Mouse (Mus musculus) G1E (cell line): Measurements from ENCODE around the gene Mfsd4b1.

Experiments
- CTCF ChIP-seq: IDR thresholded peaks from 2 replicates; pipeline ENCODE4 v1.5.1; 2012; ENCODE audit warnings: low read depth, low read length, inconsistent platforms, mixed read lengths
- GATA1 ChIP-seq: IDR thresholded peaks from 2 replicates; pipeline ENCODE4 v1.6.1; 2012; ENCODE audit warnings: borderline replicate concordance, low read length, inconsistent platforms, mixed read lengths
- GATA2 ChIP-seq: IDR thresholded peaks from 2 replicates; pipeline ENCODE4 v1.6.1; 2012; ENCODE audit warnings: low read depth, low read length, inconsistent platforms, borderline replicate concordance
- POLR2AphosphoS5 ChIP-seq: IDR thresholded peaks from 2 replicates; pipeline ENCODE4 v1.6.1; 2012; ENCODE audit warnings: low read depth, low read length, inconsistent platforms; ENCODE audit not compliant: insufficient replicate concordance
- TAL1 ChIP-seq: conservative IDR thresholded peaks from 2 replicates; pipeline ENCODE4 v1.6.1; 2012; ENCODE audit warnings: low read depth, low read length, inconsistent platforms, mixed read lengths

GRCm38 (mm10) chr10:40006963-40007362 is 18.1 kb downstream of the Mfsd4b1 start:
- no peak for TF ChIP-seq CTCF
- TF ChIP-seq POLR2AphosphoS5: no peak
- no peak for TF ChIP-seq GATA1
- TF ChIP-seq GATA2: no peak
- TF ChIP-seq TAL1: no peak
